Mouse (Mus musculus) myocyte (in vitro differentiated cells): ENCODE data around the gene Tor3a.

ENCODE experiments used
- CEBPB ChIP-seq: IDR thresholded peaks from 2 replicates; pipeline ENCODE4 v1.6.1; 2011; ENCODE audit warnings: mild to moderate bottlenecking, moderate library complexity; ENCODE audit not compliant: poor library complexity, insufficient read depth, severe bottlenecking
- E2F4 ChIP-seq: IDR thresholded peaks from one replicate; pipeline ENCODE4 v1.6.1; 2011; ENCODE audit warnings: mild to moderate bottlenecking, control low read depth, moderate library complexity; ENCODE audit not compliant: insufficient read depth
- MAX ChIP-seq: IDR thresholded peaks from one replicate; pipeline ENCODE4 v1.6.1; 2011; ENCODE audit warnings: low read depth, mild to moderate bottlenecking, control low read depth
- MYOD1 ChIP-seq, 3 experiments: IDR thresholded peaks; one replicate each; pipeline ENCODE4 v1.6.1; 2011; ENCODE audit warnings: control low read depth in 2 of 3, low read depth in 2 of 3, mild to moderate bottlenecking in 2 of 3, moderate library complexity in 1 of 3; ENCODE audit not compliant: insufficient read length in 2 of 3, control insufficient read depth in 1 of 3
- MYOG ChIP-seq, 3 experiments: IDR thresholded peaks; one replicate each; pipeline ENCODE4 v1.6.1; 2011; ENCODE audit warnings: control low read depth in 2 of 3, low read depth in 2 of 3, mild to moderate bottlenecking in 2 of 3; ENCODE audit not compliant: insufficient read length in 2 of 3, control insufficient read depth in 1 of 3, insufficient read depth in 1 of 3
- POLR2A ChIP-seq: IDR thresholded peaks from one replicate; pipeline ENCODE4 v1.6.1; 2011; ENCODE audit warnings: low read depth, mild to moderate bottlenecking, control low read depth, moderate library complexity; ENCODE audit not compliant: insufficient read length
- POLR2AphosphoS2 ChIP-seq: IDR thresholded peaks from one replicate; pipeline ENCODE4 v1.6.1; 2011; ENCODE audit warnings: low read depth, control low read depth; ENCODE audit not compliant: insufficient read length
- REST ChIP-seq: IDR thresholded peaks from one replicate; pipeline ENCODE4 v1.6.1; 2011; ENCODE audit warnings: mild to moderate bottlenecking, control low read depth, moderate library complexity; ENCODE audit not compliant: insufficient read depth, insufficient read length
- SRF ChIP-seq: IDR thresholded peaks from one replicate; pipeline ENCODE4 v1.6.1; 2011; ENCODE audit warnings: low read depth; ENCODE audit not compliant: control insufficient read depth, insufficient read length
- TCF12 ChIP-seq: IDR thresholded peaks from one replicate; pipeline ENCODE4 v1.6.1; 2011; ENCODE audit warnings: mild to moderate bottlenecking, control low read depth; ENCODE audit not compliant: poor library complexity, insufficient read depth, severe bottlenecking
- TCF3 ChIP-seq: IDR thresholded peaks from one replicate; pipeline ENCODE4 v1.6.1; 2011; ENCODE audit warnings: low read depth, control low read depth; ENCODE audit not compliant: insufficient read length
- USF1 ChIP-seq: IDR thresholded peaks from one replicate; pipeline ENCODE4 v1.6.1; 2011; ENCODE audit warnings: low read depth, mild to moderate bottlenecking, control low read depth, moderate library complexity

DNA sequence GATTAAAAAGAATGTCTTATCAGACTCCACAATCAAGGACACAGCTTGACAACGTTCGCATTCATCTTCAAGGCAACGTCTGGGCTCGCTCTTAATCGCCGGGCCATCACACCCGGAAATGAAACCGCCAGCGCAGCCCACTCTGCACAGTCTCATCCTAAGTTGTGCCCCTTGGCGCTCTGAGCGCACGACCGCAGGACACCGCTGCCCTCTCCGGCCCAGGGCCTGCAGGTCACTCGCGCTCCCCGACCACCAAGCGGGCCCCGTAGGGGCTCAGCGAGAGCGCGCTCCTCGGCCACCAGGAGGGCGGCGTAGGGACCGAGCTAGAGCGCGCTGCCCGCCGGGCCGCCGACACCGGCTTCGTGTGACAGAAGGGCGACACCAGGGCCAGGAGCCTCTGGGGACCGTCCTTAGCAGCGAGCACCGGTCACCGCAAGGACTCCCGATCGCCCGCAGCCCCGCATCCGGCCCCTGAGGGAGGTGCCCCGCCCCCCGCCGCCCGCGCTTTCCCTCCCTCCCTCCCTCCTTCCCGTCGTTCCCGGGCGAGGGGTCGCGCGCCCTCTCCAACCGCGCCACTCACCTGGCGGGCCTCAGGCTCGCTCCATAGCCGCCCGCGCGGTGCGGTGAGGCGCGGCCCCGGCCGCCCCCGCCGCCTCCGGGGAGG lies 44.3 kb upstream of the Tor3a start:
- no peak for TF ChIP-seq CEBPB
- TF ChIP-seq USF1, result no peak
- TF ChIP-seq POLR2A, result no peak
- no peak for TF ChIP-seq POLR2AphosphoS2
- TF ChIP-seq MAX, result no peak
- no peak for TF ChIP-seq E2F4
- TF ChIP-seq MYOD1 (IDR thresholded peaks at IDR 0.05; ENCODE audit: control insufficient read depth in 1 of 3, insufficient read length in 2 of 3, low read depth in 2 of 3), result no peak
- no peak for TF ChIP-seq TCF3
- no peak for TF ChIP-seq SRF
- TF ChIP-seq MYOG (IDR thresholded peaks at IDR 0.05; ENCODE audit: control insufficient read depth in 1 of 3, insufficient read depth in 1 of 3, insufficient read length in 2 of 3, low read depth in 2 of 3), result no peak
- no peak for TF ChIP-seq TCF12
- no peak for TF ChIP-seq REST
